Mouse (Mus musculus) CH12.LX (cell line): ENCODE results near the gene Ppm1m.
A peak's percentile ranks its signal among the peaks of the same experiment; 100 is the strongest.

ENCODE experiments used
- CHD1 ChIP-seq: IDR thresholded peaks from 2 replicates; pipeline ENCODE4 v1.6.1; 2012; ENCODE audit warnings: low read depth, low read length, improper control_type of control experiment, inconsistent platforms
- CTCF ChIP-seq, 2 experiments: IDR thresholded peaks in 1 of 2; conservative IDR thresholded peaks in 1 of 2; 2 replicates each; pipeline ENCODE4 v1.5.1; 2011 to 2012; ENCODE audit warnings: low read depth in 2 of 2, low read length in 2 of 2, improper control_type of control experiment in 1 of 2, inconsistent platforms in 1 of 2, mild to moderate bottlenecking in 1 of 2, moderate library complexity in 1 of 2
- EP300 ChIP-seq: IDR thresholded peaks from 2 replicates; pipeline ENCODE4 v1.6.1; 2011; ENCODE audit warnings: low read length, improper control_type of control experiment
- POLR2A ChIP-seq: IDR thresholded peaks from 2 replicates; pipeline ENCODE4 v1.6.1; 2011; ENCODE audit warnings: low read depth, mild to moderate bottlenecking, improper control_type of control experiment, low read length
- SMC3 ChIP-seq: IDR thresholded peaks from 2 replicates; pipeline ENCODE4 v1.6.1; 2011; ENCODE audit warnings: low read depth, low read length, improper control_type of control experiment

DNA sequence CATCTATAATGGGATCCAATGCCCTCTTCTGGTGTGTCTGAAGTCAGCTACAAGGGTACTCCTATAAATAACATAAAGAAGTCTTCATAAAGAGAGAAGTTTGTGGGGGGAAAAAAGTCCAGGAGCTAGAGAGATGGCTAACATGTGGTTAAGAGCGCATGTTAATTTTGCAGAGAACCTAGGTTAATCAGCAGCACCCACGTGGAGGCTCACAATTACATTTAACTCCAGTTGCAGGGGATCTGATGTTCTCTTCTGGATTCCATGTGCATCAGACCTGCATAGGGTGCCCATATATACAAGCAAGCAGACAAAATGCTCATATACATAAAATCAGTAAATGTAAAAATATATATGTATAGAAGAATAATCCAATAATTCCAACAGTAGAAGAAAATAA is 26.2 kb downstream of the Ppm1m start:
- TF ChIP-seq CTCF (conservative IDR thresholded peaks at IDR 0.05 in 1 of 2, IDR thresholded peaks at IDR 0.05 in 1 of 2; ENCODE audit: low read depth in 2 of 2, low read length in 2 of 2) (peak in 1 of 2 experiments; percentile 26; a peak in 1 of 4 replicates), SMC3 (no peak), CHD1 (no peak), POLR2A (no peak), EP300 (no peak)
